Mouse (Mus musculus): ENCODE results near the gene Urb1.

The Urb1 gene

DNA sequence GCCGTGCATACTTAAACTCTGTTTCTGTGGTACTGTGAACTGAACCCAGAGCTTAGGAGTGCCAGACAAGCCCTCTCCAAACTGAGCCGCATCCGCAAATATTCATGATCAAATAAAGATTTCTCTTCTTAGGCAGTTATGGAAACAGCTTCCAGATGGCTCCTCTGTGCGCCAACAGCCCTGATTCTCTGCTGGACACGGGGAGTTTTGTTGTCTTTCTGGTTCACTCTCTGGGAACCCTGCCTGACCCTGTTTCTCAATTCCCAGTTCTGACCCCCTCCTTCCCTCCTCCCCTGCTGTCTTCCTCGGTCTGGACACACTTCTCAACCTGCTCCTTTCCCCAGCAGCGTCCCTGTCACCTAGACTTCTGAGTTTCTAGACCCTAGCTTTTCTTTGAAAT, 12.8 kb upstream of the Urb1 start:
- DNase-seq (ENCODE audit: low spot score), result peak; percentile 36

- DNase-seq (ENCODE audit: low spot score), result no peak
Measured at GRCm38 (mm10) chr16:90822284-90822935, 12.2 kb upstream of the Urb1 start.

DNA sequence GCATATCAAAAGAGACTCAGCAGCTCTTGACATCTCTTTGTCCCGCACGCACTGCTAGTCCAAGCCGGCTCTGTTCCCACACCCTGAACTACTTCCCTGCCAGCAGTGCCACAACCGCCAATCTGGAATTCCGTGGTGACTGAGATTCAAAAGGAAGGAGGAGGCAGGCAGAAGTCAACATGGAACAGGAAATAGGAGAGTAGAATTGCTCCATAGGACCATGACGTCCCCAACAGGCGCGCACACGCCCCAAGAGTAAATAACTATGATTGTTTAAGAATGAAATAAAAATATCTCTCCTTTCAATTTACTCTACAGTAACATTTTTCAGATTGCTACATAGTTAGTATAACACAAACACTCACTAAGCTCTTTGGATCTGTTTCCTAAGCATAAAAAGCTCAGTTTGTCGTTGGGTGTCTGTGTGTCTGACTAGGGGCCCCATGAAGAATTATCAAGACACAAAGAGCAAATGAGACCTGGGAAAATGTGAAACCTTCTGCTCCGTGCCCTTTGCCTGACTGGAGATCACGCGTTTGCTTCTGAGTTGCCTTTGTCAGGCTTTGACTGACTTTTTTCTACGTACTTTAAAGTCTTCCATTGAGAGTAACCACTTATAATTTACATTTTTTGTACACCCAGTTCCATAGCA, 11.0 kb upstream of the Urb1 start:
- no peak for DNase-seq (ENCODE audit: low spot score)

DNA sequence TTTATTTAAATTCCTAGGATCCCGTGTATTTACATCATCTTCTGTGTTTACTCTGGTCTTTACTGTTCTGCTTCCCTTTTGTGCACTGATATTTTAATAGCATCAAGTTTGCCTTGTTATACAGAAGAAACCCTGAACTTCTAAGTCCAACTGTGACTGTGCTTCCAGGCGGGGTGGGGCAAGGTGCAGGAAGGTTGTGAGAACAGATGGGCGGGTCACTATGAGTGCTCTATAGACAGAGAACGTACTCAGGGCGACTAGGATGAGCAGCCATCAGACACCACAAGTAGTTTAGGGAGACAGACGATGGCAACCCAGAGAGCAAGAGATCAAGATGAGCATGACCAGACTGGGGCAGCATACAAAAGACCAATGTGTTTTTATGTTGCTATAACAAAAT, 10.1 kb upstream of the Urb1 start:
- no peak for DNase-seq (ENCODE audit: low spot score)

DNA sequence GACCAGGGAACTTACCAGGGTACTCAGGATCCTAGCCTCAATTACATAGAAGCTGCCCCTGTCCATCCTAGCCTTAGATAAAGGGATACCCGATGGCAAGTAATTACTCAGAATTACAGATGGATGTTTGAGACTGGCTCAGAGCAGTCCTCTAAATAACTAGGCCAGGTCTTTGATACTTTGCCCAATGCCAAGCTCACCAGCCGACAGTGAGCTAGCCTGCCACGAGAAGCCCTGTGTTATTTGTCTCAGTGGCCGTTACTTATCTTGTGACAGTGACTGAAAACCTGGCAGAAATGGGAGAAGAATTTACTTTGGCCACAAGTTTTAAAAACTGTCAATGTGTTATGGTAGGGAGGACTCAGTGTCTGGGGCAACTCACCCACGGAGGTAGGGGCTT, 1.9 kb upstream of the Urb1 start:
- DNase-seq (ENCODE audit: low spot score), result no peak

- DNase-seq (ENCODE audit: low spot score), result no peak
Measured at GRCm38 (mm10) chr16:90810716-90811256, 573 bp upstream of the Urb1 start.

GRCm38 (mm10) chr16:90804466-90804865, 5.7 kb downstream of the Urb1 start:
- DNase-seq (ENCODE audit: low spot score), result no peak

GRCm38 (mm10) chr16:90801928-90802327, 8.3 kb downstream of the Urb1 start:
- DNase-seq (ENCODE audit: low spot score), result no peak

DNA sequence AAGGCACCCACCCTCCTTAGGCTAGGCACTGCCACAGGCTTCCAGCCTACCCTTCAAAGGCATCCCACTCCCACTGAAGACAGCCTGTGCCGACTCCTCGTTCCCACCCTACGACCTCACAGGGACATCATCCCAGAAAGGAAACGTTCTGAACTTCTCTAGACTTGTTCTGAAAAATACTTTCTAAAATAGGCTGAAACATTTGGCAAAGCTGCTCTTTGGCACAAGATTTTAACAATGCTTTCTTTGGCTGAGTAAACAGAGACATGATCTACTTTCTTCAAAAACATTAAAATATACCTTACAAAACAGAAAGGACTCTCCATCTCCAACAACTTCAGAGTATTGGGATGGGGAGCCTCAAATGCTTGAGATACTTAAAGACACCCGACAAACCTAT, 9.0 kb downstream of the Urb1 start:
- no peak for DNase-seq (ENCODE audit: low spot score)

- no peak for DNase-seq (ENCODE audit: low spot score)
Measured at GRCm38 (mm10) chr16:90799840-90800239, 10.4 kb downstream of the Urb1 start.

- no peak for DNase-seq (ENCODE audit: low spot score)
Measured at GRCm38 (mm10) chr16:90798848-90799247, 11.4 kb downstream of the Urb1 start.

GRCm38 (mm10) chr16:90798446-90798845, 11.8 kb downstream of the Urb1 start:
- DNase-seq (ENCODE audit: low spot score), result no peak

DNA sequence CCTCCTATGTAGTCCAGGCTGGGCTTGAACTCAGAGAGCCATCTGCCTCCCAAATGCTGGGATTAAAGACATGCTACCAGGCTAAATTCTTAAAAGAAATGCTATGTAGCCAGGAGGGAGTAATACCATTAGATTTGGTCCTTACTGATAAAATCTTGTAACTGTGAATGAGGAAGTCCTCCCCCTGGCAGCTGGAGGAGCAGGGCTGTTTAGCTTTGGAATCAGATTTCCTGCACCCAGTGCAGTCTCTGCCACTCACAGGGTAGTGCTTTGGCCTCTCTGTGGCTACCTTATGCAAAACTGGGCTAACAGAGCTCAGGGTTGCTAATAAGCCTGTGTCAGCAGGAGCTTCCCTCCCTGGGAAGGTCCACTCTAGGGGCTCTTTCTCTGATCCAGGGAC, 15.5 kb downstream of the Urb1 start:
- no peak for DNase-seq (ENCODE audit: low spot score)

GRCm38 (mm10) chr16:90792500-90792899, 17.7 kb downstream of the Urb1 start:
- no peak for DNase-seq (ENCODE audit: low spot score)

- DNase-seq (ENCODE audit: low spot score), result no peak
Measured at GRCm38 (mm10) chr16:90792066-90792465, 18.1 kb downstream of the Urb1 start.

GRCm38 (mm10) chr16:90790946-90791345, 19.3 kb downstream of the Urb1 start:
- DNase-seq (ENCODE audit: low spot score), result no peak

DNA sequence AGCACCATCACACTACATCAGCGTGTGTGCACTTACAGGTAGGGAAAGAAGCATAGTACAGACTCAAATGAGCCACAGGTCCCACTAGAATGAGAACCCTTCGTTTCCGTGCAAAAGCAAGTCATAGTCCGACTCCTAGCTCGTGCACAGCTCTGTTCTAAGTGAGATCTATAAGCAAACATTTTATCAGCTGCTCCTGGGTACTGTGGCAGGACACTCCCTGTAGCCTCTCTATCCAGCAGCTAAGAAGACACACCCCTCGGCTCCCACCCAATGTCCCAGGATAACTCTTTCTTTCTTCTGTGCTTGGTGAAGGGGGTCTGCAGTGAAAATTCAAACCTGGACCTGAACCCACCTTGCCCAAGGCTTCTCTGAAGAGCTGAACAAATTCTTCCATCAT, 21.6 kb downstream of the Urb1 start:
- no peak for DNase-seq (ENCODE audit: low spot score)

DNA sequence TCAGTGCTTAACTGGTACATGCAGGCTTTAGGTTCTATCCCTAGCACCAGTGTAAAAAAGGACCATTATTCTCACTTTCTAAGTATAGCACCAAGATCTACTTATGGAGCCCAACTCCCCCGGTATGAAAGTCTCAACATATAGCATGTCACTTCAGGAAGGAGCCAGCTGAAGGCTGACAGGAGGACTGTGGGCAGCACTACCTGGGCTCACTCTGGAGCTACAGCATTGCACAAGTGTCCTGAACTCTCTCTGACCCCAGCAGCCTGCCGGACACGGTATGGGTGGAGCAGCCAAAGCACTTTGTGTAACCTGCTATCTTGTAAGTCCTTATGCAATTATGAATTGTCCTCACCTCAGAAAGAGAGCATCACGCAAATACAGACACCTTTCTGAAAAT, 25.0 kb downstream of the Urb1 start:
- DNase-seq (ENCODE audit: low spot score), result no peak

DNA sequence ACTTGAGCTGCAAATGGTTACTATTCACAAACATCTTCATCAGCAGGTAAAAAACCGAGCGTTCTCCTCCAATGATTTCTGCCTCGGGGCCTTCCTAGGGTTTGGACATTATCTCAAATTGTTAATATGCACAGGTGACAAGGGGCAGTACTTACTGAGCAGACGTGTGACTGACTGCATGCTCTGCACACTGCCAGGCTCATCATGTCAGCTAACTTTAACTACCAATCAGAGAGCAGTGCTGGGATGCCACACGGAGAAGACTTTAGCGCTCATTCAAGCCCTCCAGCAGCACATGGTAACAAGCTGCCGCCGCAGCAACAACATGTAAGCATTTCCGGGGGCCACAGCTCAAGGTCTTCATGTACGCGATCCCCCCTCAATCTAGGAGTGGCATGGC, 26.9 kb downstream of the Urb1 start:
- DNase-seq (ENCODE audit: low spot score), result no peak

DNA sequence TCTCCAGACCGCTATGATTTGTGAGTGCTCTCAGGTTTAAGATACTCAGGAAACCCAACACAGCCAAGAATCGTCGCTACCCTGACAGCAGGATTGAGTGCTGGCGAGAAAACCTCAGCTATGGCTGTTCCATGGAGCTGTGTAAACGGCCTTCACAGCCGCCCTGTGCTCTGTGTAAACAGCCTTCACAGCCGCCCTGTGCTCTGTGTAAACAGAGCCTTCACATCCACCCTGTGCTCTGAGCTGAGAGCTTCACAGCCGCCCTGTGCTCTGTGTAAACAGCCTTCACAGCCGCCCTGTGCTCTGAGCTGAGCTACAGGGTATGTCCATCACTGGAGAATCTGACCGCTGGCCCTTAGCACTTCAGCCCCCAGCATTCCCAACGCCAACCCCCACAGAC, 30.4 kb downstream of the Urb1 start:
- DNase-seq (ENCODE audit: low spot score), result no peak

DNA sequence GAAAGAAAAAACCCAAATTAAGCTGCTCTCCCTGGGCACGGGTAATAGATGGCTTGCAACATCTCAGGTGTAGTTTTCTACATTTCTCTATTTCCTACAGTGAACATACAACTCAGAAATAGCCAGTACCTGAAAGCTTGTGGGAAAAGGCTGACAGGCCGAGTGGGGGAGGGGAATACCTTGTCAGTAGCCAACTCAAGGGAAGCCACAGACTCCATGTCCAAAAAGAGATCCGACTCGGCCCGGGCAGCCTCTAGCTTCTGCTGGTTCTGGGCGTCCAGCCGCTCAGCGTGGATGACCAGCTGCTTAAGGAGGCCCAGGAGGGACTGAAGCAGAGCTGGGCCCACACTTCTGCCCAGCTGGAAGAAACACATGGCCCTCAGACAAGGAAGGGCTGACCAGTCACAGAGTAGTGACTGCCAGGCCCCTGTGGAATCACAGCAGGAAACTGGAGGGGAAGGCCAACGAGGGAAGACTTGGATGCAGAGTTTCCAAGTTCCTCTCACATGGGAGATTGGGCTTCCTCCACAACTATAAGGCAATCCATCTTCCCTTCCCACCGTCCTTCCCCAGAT, 34.2 kb downstream of the Urb1 start:
- no peak for DNase-seq (ENCODE audit: low spot score)

DNA sequence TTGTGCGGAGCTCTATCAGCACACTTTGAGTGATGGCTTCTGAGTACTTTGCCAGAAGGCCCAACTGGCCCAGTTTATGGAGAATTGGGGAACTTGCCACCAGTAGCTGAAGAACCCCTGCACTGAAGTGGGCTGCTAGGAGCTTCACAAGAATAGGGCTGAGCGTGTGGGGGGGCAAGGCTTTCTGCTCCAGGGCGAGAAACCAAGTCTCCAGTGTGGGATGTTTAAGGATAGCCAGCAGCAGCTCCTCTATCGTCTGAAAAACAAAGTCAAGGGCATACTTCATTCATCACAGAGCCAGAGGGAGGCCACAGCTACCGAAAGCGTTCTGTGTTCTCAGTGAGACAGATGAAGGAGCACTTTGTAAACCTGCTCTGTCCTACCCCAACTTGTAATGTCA, 35.6 kb downstream of the Urb1 start:
- DNase-seq (ENCODE audit: low spot score), result no peak

DNA sequence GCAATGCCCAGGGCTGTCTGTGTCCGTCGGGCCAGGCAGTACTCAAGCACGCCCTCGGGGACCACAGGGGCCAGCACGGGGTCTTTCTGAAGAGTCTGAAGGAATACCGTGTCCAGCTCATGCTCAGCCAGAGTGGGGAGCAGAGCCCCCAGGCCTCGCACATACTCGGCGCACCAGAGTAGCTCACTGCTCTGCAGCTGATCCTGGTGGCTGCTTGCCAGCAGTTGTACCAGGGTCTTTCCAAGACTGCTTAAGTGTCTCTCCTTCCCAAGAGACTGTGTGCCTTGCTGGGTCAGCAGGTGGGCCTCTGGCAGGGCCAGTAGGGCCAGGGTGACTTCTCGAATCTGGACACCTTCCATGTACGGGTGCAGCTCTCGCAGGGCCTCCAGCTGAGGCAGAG, 36.0 kb downstream of the Urb1 start:
- DNase-seq (ENCODE audit: low spot score), result no peak

Measured in ovary, postnatal 14 days (tissue).